Mouse (Mus musculus) forebrain, embryonic 16.5 days (tissue): Measurements from ENCODE around the gene Aff2. TPM values are rescaled to one million over a fixed set of nuclear protein-coding genes. Genes with fewer than 3 reads are reported as not detected.
A peak's percentile ranks its signal among the peaks of the same experiment; 100 is the strongest.

ENCODE experiments used
- ATAC-seq: fragments of 200-750 bp; cut with Nextera tagmentation; 2 replicates; pipeline ENCODE4 v1.8.0; 2017; ENCODE audit warnings: mild to moderate bottlenecking, moderate library complexity
- H3K27ac ChIP-seq: fragments of 300-500 bp; sonication (generic); 2 replicates; pipeline ENCODE4 v1.5.1; 2014; ENCODE audit warnings: low read length, control low read depth
- H3K27me3 ChIP-seq: fragments of 300-500 bp; sonication (generic); replicated peaks from 2 replicates; pipeline ENCODE4 v1.6.1; 2014; ENCODE audit warnings: low read length; ENCODE audit not compliant: control insufficient read depth, insufficient read depth
- H3K36me3 ChIP-seq: fragments of 300-500 bp; sonication (generic); 2 replicates; pipeline ENCODE4 v1.6.1; 2014; ENCODE audit not compliant: control insufficient read depth, insufficient read depth
- H3K4me1 ChIP-seq: fragments of 300-500 bp; sonication (generic); replicated peaks from 2 replicates; pipeline ENCODE4 v1.6.1; 2014; ENCODE audit warnings: low read length; ENCODE audit not compliant: control insufficient read depth, insufficient read depth
- H3K4me2 ChIP-seq: fragments of 300-500 bp; sonication (generic); 2 replicates; pipeline ENCODE4 v1.6.1; 2014; ENCODE audit warnings: mild to moderate bottlenecking, low read length, control low read depth
- H3K4me3 ChIP-seq: fragments of 300-500 bp; sonication (generic); replicated peaks from 2 replicates; pipeline ENCODE4 v1.5.1; 2014; ENCODE audit warnings: mild to moderate bottlenecking, low read length, control low read depth
- H3K9ac ChIP-seq: fragments of 300-500 bp; sonication (generic); replicated peaks from 2 replicates; pipeline ENCODE4 v1.6.1; 2014; ENCODE audit warnings: low read depth, low read length, control low read depth
- H3K9me3 ChIP-seq: fragments of 300-500 bp; sonication (generic); 2 replicates; pipeline ENCODE4 v1.6.1; 2016; ENCODE audit warnings: low read length; ENCODE audit not compliant: control insufficient read depth
- WGBS: fragments of 180-500 bp; shearing (Covaris S2); extraction: QIAGEN DNeasy Blood & Tissue Kit; methylation state at CpG from one replicate; pipeline ENCODE4 v1.1.7; 2014; 5-methylcytosine and 5-hydroxymethylcytosine counted together
- polyA plus RNA-seq: library from polyadenylated mRNA; unstranded; fragments of >200 nt; fragmentation: Nextera tagmentation; extraction: Ambion mirVana; gene quantifications from 2 replicates; pipeline ENCODE4 v1.2.1, GENCODE M21; 2015

The Aff2 gene
- polyA plus RNA-seq, 1 experiment from 2014 or later, result 15.4 TPM

DNA sequence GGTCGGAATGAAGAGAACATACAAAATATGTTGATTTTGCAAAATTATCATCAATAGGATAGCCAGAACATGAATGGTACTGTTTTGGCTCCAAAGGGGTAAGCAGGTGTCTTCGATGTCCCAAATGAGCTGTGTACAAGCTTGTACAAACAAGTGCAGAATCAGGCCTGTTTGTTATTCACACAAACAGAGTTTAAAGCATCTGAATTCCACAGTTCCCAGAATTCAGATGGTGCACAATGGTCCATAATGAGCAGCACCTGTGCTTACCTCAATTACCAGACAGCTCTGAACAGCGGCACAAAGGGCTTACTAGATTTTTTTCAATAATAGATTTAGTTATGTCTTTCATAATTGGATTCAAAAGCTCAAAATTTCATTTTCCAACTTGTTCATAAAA, 457.6 kb downstream of the Aff2 start:
- Histone ChIP-seq H3K4me2 (no peak overlapping the region), H3K4me1 (no peaks in the 10 kb centered on the region), H3K36me3 (no peaks in the 10 kb centered on the region), H3K4me3 (no peak overlapping the region), H3K27me3 (no peaks in the 10 kb centered on the region), H3K9ac (no peak overlapping the region), H3K27ac (no peak overlapping the region), H3K9me3 (no peaks in the 10 kb centered on the region)
- ATAC-seq, result peak; percentile 75; the same call in 1 of the 2 replicates
- 54% methylated on average over 3 of the region's 3 CpGs for WGBS

DNA sequence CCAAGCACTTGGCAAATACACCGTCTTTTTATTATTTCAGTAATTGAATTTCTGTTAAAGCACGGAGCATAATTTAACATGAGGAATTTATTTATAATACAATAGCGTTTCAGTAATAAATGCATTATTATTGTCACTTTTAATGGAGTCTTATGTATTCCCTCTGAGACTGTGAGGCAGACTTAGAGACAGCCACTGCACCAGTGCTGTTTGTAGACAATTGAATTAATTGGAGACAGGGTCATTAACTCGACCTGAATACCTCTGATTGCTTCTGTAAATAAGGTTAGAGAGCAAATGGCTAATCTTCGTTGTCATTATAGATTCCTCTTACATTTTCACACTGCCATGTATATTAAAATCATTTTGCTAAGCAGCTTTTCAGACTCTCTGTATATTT, 458.1 kb downstream of the Aff2 start:
- WGBS, result 29% methylated on average over 5 of the region's 5 CpGs
- H3K4me2 ChIP-seq, result no peak overlapping the region
- H3K9ac ChIP-seq, result no peak overlapping the region
- no peaks in the 10 kb centered on the region for H3K4me1 ChIP-seq
- no peak; the same call in 1 of the 2 replicates for ATAC-seq
- H3K27me3 ChIP-seq, result no peaks in the 10 kb centered on the region
- no peak overlapping the region for H3K4me3 ChIP-seq
- no peak overlapping the region for H3K27ac ChIP-seq
- H3K9me3 ChIP-seq, result no peaks in the 10 kb centered on the region
- H3K36me3 ChIP-seq, result no peaks in the 10 kb centered on the region

DNA sequence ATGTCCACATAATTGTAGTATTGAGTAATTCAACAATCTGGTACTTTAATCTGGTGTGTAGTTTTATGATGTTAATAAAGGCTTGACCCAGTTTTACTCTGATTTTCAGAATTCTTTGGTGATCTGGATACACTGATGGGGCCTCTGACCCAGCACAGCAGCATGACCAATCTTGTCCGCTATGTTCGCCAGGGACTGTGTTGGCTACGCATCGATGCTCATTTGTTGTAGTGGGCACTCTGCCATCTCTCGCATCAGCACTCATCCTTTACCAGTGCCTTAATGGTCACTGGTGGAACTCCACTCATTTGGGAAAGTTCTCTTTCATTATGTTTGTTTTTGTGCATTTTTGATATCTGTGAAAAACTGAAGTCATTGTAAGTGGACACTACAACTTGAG, 507.5 kb downstream of the Aff2 start:
- WGBS, result 70% methylated on average over 5 of the region's 5 CpGs
- H3K4me2 ChIP-seq, result no peak overlapping the region
- H3K27ac ChIP-seq, result no peak overlapping the region
- no peak for ATAC-seq
- H3K9me3 ChIP-seq, result no peaks in the 10 kb centered on the region
- no peaks in the 10 kb centered on the region for H3K4me1 ChIP-seq
- no peaks in the 10 kb centered on the region for H3K36me3 ChIP-seq
- H3K4me3 ChIP-seq, result no peak overlapping the region
- no peaks in the 10 kb centered on the region for H3K27me3 ChIP-seq
- H3K9ac ChIP-seq, result no peak overlapping the region

DNA sequence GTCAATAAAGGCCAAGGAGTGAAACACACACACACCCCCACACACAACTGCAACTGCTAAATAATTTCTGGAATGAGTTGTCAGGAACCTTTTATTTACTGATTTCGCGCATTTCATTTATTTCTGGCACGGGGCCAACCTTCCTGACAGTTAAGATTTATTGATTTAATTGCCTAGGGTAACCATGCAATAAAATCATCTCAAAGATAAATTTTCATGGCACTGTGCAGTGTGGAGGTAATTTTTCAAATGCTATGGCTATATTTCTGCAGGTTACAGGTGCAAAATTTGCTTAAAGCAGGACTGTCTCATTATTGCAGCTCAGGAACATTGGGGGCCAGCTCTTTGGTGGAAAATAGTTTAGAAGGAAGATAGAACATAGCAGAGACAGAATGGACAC, 531.6 kb downstream of the Aff2 start:
- Histone ChIP-seq H3K9me3 (no peaks in the 10 kb centered on the region), H3K36me3 (no peaks in the 10 kb centered on the region), H3K9ac (no peak overlapping the region), H3K4me2 (no peak overlapping the region), H3K27ac (no peak overlapping the region), H3K27me3 (no peaks in the 10 kb centered on the region), H3K4me3 (no peak overlapping the region), H3K4me1 (no peaks in the 10 kb centered on the region)
- no peak for ATAC-seq
- WGBS, result 48% methylated on average over 3 of the region's 3 CpGs
